11 mouse cellular contexts compared by ENCODE assay signal in genomic region chr11:96639805-96640204, GRCm38 (mm10).
"Had no signal": no experiment of that assay in that cellular context is flagged by ENCODE, and none has a peak within 500 bp of the region (broad histone marks: within the 10 kb centered on the region; RNA-seq: fewer than 3 reads in every experiment).

No protein-coding gene starts in this region.

- ATAC-seq: intestine, embryonic 15.5 days; midbrain, embryonic 16.5 days had no signal

- H3K27me3 ChIP-seq: intestine, embryonic 15.5 days; liver, embryonic 13.5 days had no signal

- H3K9ac ChIP-seq: intestine, embryonic 15.5 days; limb, embryonic 15.5 days; liver, embryonic 13.5 days; midbrain, embryonic 12.5 days had no signal

- H3K9me3 ChIP-seq: intestine, embryonic 15.5 days; limb, embryonic 15.5 days; liver, embryonic 13.5 days; midbrain, embryonic 12.5 days had no signal

- H3K4me3 ChIP-seq: intestine, embryonic 15.5 days; limb, embryonic 15.5 days; liver, embryonic 13.5 days; midbrain, embryonic 12.5 days had no signal

- H3K36me3 ChIP-seq: intestine, embryonic 15.5 days; limb, embryonic 15.5 days; liver, embryonic 13.5 days; midbrain, embryonic 12.5 days had no signal

- H3K4me2 ChIP-seq: intestine, embryonic 15.5 days; limb, embryonic 15.5 days; liver, embryonic 13.5 days; midbrain, embryonic 12.5 days had no signal

- H3K4me1 ChIP-seq: liver, embryonic 13.5 days had no signal

- H3K27ac ChIP-seq: intestine, embryonic 15.5 days; limb, embryonic 15.5 days; liver, embryonic 13.5 days; midbrain, embryonic 12.5 days had no signal

- DNase-seq: layer of hippocampus, adult 9-11 months; layer of hippocampus, postnatal 36 days; liver, embryonic 13.5 days; lung, adult 18-20 months; right cerebral cortex, adult 18-20 months; right cerebral cortex, postnatal 25 days; thymus, postnatal 4 days had no signal
